Mouse (Mus musculus): ENCODE measurements around the gene Olfr10. TPM values are rescaled to one million over a fixed set of nuclear protein-coding genes. Genes with fewer than 3 reads are reported as not detected.

The Olfr10 gene
- polyA plus RNA-seq, 1 experiment from 2014 or later: not detected

- WGBS: 84% methylated on average over 8 of the region's 8 CpGs
- H3K4me2 ChIP-seq (ENCODE audit: low read length): no peak overlapping the region
- no peak overlapping the region for H3K27ac ChIP-seq (ENCODE audit: low read depth, low read length)
- no peaks in the 10 kb centered on the region for H3K4me1 ChIP-seq (ENCODE audit: control insufficient read depth, insufficient read depth, low read depth, low read length)
- peaks cover 16% of the 10 kb centered on the region; the same call in 1 of the 2 replicates for H3K36me3 ChIP-seq (ENCODE audit: control insufficient read depth, insufficient read depth, low read length)
- no peaks in the 10 kb centered on the region for H3K27me3 ChIP-seq (replicated peaks; ENCODE audit: control insufficient read depth, insufficient read depth, low read length)
- no peak for ATAC-seq
- no peaks in the 10 kb centered on the region for H3K9me3 ChIP-seq (ENCODE audit: control insufficient read depth, low read length)
- no peak overlapping the region for H3K9ac ChIP-seq (ENCODE audit: low read depth, low read length)
- no peak overlapping the region for H3K4me3 ChIP-seq (ENCODE audit: low read length)
Measured at GRCm38 (mm10) chr11:49265101-49265500, 39.4 kb upstream of the Olfr10 start.

GRCm38 (mm10) chr11:49266671-49267070, 37.9 kb upstream of the Olfr10 start:
- Histone ChIP-seq H3K9ac (ENCODE audit: low read depth, low read length) (no peak overlapping the region), H3K4me3 (ENCODE audit: low read length) (no peak overlapping the region), H3K36me3 (ENCODE audit: control insufficient read depth, insufficient read depth, low read length) (0 out of 2 replicates have a peak, but pooled peaks cover 5% of the 10 kb centered on the region), H3K27me3 (replicated peaks; ENCODE audit: control insufficient read depth, insufficient read depth, low read length) (no peaks in the 10 kb centered on the region), H3K9me3 (ENCODE audit: control insufficient read depth, low read length) (no peaks in the 10 kb centered on the region), H3K4me2 (ENCODE audit: low read length) (no peak overlapping the region), H3K27ac (ENCODE audit: low read depth, low read length) (no peak overlapping the region), H3K4me1 (ENCODE audit: control insufficient read depth, insufficient read depth, low read depth, low read length) (no peaks in the 10 kb centered on the region)
- ATAC-seq: no peak
- 90% methylated on average over 6 of the region's 6 CpGs for WGBS

- Histone ChIP-seq H3K27ac (ENCODE audit: low read depth, low read length) (no peak overlapping the region), H3K4me1 (ENCODE audit: control insufficient read depth, insufficient read depth, low read depth, low read length) (no peaks in the 10 kb centered on the region), H3K4me2 (ENCODE audit: low read length) (no peak overlapping the region), H3K9ac (ENCODE audit: low read depth, low read length) (no peak overlapping the region), H3K27me3 (replicated peaks; ENCODE audit: control insufficient read depth, insufficient read depth, low read length) (no peaks in the 10 kb centered on the region), H3K36me3 (ENCODE audit: control insufficient read depth, insufficient read depth, low read length) (0 out of 2 replicates have a peak, but pooled peaks cover 4% of the 10 kb centered on the region), H3K4me3 (ENCODE audit: low read length) (no peak overlapping the region), H3K9me3 (ENCODE audit: control insufficient read depth, low read length) (no peaks in the 10 kb centered on the region)
- no peak for ATAC-seq
- WGBS: 79% methylated on average over 10 of the region's 10 CpGs
Measured at GRCm38 (mm10) chr11:49267316-49267715, 37.2 kb upstream of the Olfr10 start.

- WGBS: 73% methylated on average over 15 of the region's 15 CpGs
- Histone ChIP-seq H3K9ac (ENCODE audit: low read depth, low read length) (no peak overlapping the region), H3K27ac (ENCODE audit: low read depth, low read length) (no peak overlapping the region), H3K27me3 (replicated peaks; ENCODE audit: control insufficient read depth, insufficient read depth, low read length) (no peaks in the 10 kb centered on the region), H3K4me3 (ENCODE audit: low read length) (no peak overlapping the region), H3K4me1 (ENCODE audit: control insufficient read depth, insufficient read depth, low read depth, low read length) (no peaks in the 10 kb centered on the region), H3K9me3 (ENCODE audit: control insufficient read depth, low read length) (no peaks in the 10 kb centered on the region), H3K4me2 (ENCODE audit: low read length) (no peak overlapping the region), H3K36me3 (ENCODE audit: control insufficient read depth, insufficient read depth, low read length) (no peaks in the 10 kb centered on the region)
- ATAC-seq: no peak
Measured at GRCm38 (mm10) chr11:49267970-49268579, 36.5 kb upstream of the Olfr10 start.

GRCm38 (mm10) chr11:49269761-49270160, 34.8 kb upstream of the Olfr10 start:
- no peak overlapping the region for H3K27ac ChIP-seq (ENCODE audit: low read depth, low read length)
- H3K9ac ChIP-seq (ENCODE audit: low read depth, low read length): no peak overlapping the region
- H3K4me3 ChIP-seq (ENCODE audit: low read length): no peak overlapping the region
- no peaks in the 10 kb centered on the region for H3K36me3 ChIP-seq (ENCODE audit: control insufficient read depth, insufficient read depth, low read length)
- no peak for ATAC-seq
- H3K27me3 ChIP-seq (replicated peaks; ENCODE audit: control insufficient read depth, insufficient read depth, low read length): no peaks in the 10 kb centered on the region
- peaks cover 5% of the 10 kb centered on the region; the same call in 1 of the 2 replicates for H3K4me1 ChIP-seq (ENCODE audit: control insufficient read depth, insufficient read depth, low read depth, low read length)
- H3K4me2 ChIP-seq (ENCODE audit: low read length): no peak overlapping the region
- no peaks in the 10 kb centered on the region for H3K9me3 ChIP-seq (ENCODE audit: control insufficient read depth, low read length)
- 94% methylated on average over 9 of the region's 9 CpGs for WGBS

GRCm38 (mm10) chr11:49270368-49270767, 34.2 kb upstream of the Olfr10 start:
- WGBS: 95% methylated on average over 4 of the region's 4 CpGs

GRCm38 (mm10) chr11:49271334-49271733, 33.2 kb upstream of the Olfr10 start:
- Histone ChIP-seq H3K27ac (ENCODE audit: low read depth, low read length) (no peak overlapping the region), H3K36me3 (ENCODE audit: control insufficient read depth, insufficient read depth, low read length) (no peaks in the 10 kb centered on the region), H3K4me2 (ENCODE audit: low read length) (no peak overlapping the region), H3K9ac (ENCODE audit: low read depth, low read length) (no peak overlapping the region), H3K9me3 (ENCODE audit: control insufficient read depth, low read length) (no peaks in the 10 kb centered on the region), H3K4me3 (ENCODE audit: low read length) (no peak overlapping the region), H3K4me1 (ENCODE audit: control insufficient read depth, insufficient read depth, low read depth, low read length) (peaks cover 5% of the 10 kb centered on the region; the same call in 1 of the 2 replicates), H3K27me3 (replicated peaks; ENCODE audit: control insufficient read depth, insufficient read depth, low read length) (no peaks in the 10 kb centered on the region)
- WGBS: 29% methylated on average over 7 of the region's 7 CpGs
- ATAC-seq: no peak

More at GRCm38 (mm10) chr11:49270368-49270767, 34.2 kb upstream of the Olfr10 start:
- Histone ChIP-seq H3K27me3 (replicated peaks; ENCODE audit: control insufficient read depth, insufficient read depth, low read length) (no peaks in the 10 kb centered on the region), H3K36me3 (ENCODE audit: control insufficient read depth, insufficient read depth, low read length) (no peaks in the 10 kb centered on the region), H3K9ac (ENCODE audit: low read depth, low read length) (no peak overlapping the region), H3K4me3 (ENCODE audit: low read length) (no peak overlapping the region), H3K27ac (ENCODE audit: low read depth, low read length) (no peak overlapping the region), H3K9me3 (ENCODE audit: control insufficient read depth, low read length) (no peaks in the 10 kb centered on the region), H3K4me1 (ENCODE audit: control insufficient read depth, insufficient read depth, low read depth, low read length) (peaks cover 5% of the 10 kb centered on the region; the same call in 1 of the 2 replicates), H3K4me2 (ENCODE audit: low read length) (no peak overlapping the region)
- ATAC-seq: no peak

- 42% methylated on average over 11 of the region's 11 CpGs for WGBS
- no peak overlapping the region; the same call in 1 of the 2 replicates for H3K27ac ChIP-seq (ENCODE audit: low read depth, low read length)
Measured at GRCm38 (mm10) chr11:49273834-49274519, 30.6 kb upstream of the Olfr10 start.

GRCm38 (mm10) chr11:49278222-49278621, 26.3 kb upstream of the Olfr10 start, which contains the start of gene Olfr1393:
Olfr1393 (plus strand) TSS chr11:49278304.
- H3K27ac ChIP-seq (ENCODE audit: low read depth, low read length): no peak within 1 kb of the TSS
- no peaks in the 10 kb centered on the region for H3K9me3 ChIP-seq (ENCODE audit: control insufficient read depth, low read length)
- peaks cover 5% of the 10 kb centered on the region; the same call in 1 of the 2 replicates for H3K4me1 ChIP-seq (ENCODE audit: control insufficient read depth, insufficient read depth, low read depth, low read length)
- H3K9ac ChIP-seq (ENCODE audit: low read depth, low read length): no peak within 1 kb of the TSS
- H3K36me3 ChIP-seq (ENCODE audit: control insufficient read depth, insufficient read depth, low read length): no peaks in the 10 kb centered on the region
- H3K4me3 ChIP-seq (ENCODE audit: low read length): no peak within 1 kb of the TSS
- ATAC-seq: no peak
- no peaks in the 10 kb centered on the region for H3K27me3 ChIP-seq (replicated peaks; ENCODE audit: control insufficient read depth, insufficient read depth, low read length)
- WGBS: 85% methylated on average over 3 of the region's 3 CpGs
- no peak within 1 kb of the TSS for H3K4me2 ChIP-seq (ENCODE audit: low read length)

More at GRCm38 (mm10) chr11:49273834-49274519, 30.6 kb upstream of the Olfr10 start:
- no peak overlapping the region; the same call in 1 of the 2 replicates for H3K4me2 ChIP-seq (ENCODE audit: low read length)
- H3K36me3 ChIP-seq (ENCODE audit: control insufficient read depth, insufficient read depth, low read length): no peaks in the 10 kb centered on the region
- no peaks in the 10 kb centered on the region for H3K9me3 ChIP-seq (ENCODE audit: control insufficient read depth, low read length)
- no peaks in the 10 kb centered on the region for H3K27me3 ChIP-seq (replicated peaks; ENCODE audit: control insufficient read depth, insufficient read depth, low read length)
- H3K4me1 ChIP-seq (ENCODE audit: control insufficient read depth, insufficient read depth, low read depth, low read length): peaks cover 5% of the 10 kb centered on the region; the same call in 1 of the 2 replicates
- ATAC-seq: peak; percentile 54
- H3K9ac ChIP-seq (ENCODE audit: low read depth, low read length): peak overlapping the region; percentile 55
- no peak overlapping the region for H3K4me3 ChIP-seq (ENCODE audit: low read length)
